Mouse (Mus musculus) c-Kit-negative CD71-positive TER-119-positive erythroid progenitor cells, embryonic 14.5 days (primary cell): ENCODE data around the gene Aebp1.
"Not testable (repeated sequence)": the region's sequence is repeated elsewhere in the genome, so short reads cannot be mapped to it uniquely, and the experiment has no call there.

Source experiments
- DNase-seq: peaks from one replicate; pipeline ENCODE4 v3.0.0-alpha.2; 2013; ENCODE audit warnings: low read depth, low spot score

Aebp1 gene

GRCm38 (mm10) chr11:5855902-5856301 lies 5.8 kb upstream of the Aebp1 start:
- DNase-seq: no peak

GRCm38 (mm10) chr11:5856479-5857130 lies 5.1 kb upstream of the Aebp1 start:
- DNase-seq: no peak

DNA sequence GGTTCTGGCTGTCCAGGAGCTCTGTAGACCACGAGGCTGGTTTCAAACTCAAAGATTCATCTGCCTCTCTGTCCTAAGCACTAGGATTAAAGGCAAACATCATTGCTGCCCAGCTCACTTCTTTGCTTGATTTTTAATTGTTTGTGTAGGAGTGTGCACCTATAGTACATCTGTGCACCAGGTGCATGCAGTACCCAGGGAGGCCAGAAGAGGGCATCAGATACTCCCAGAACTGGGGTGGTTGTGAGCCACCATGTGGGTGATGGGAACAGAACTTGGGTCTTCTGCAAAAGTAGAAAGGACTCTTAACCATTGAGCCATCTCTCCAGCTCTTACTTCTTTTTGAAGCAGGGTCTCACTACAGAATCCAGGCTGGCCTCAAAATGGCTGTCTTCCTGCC lies 3.0 kb upstream of the Aebp1 start:
- no peak for DNase-seq

DNA sequence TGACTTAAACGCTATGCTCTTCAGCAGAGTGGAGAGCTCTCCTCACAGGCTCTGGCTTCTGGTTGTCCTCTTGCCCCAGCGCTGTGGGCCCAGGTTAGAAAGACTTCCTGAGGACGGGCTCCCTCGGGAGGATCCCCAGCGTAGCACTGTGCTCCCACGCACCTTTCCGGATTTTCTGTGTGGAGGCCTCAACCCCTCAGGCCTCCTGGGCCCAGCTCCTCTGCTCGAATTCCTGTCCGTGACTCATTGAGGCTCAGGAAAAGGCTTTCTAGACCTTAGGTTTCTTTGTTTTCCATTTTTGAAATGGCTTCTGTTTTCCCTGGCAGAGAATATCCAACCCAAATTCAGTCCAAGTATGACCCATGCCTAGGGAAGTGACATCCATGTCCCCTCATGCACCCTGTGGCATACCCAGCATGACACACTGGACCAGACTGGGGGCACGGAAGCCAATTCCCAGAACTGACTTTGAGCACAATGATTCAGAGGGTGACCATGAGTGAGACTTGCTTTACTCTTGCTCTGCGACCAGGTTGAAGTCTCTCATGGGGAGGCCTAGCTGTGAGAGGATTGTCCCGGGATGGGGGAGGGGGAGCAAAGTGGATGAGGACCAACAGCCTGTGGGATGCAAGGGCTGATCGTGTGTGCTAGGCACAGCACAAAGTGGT lies 1.7 kb upstream of the Aebp1 start:
- no peak for DNase-seq

GRCm38 (mm10) chr11:5860639-5861038 lies 1.1 kb upstream of the Aebp1 start:
- no peak for DNase-seq

DNA sequence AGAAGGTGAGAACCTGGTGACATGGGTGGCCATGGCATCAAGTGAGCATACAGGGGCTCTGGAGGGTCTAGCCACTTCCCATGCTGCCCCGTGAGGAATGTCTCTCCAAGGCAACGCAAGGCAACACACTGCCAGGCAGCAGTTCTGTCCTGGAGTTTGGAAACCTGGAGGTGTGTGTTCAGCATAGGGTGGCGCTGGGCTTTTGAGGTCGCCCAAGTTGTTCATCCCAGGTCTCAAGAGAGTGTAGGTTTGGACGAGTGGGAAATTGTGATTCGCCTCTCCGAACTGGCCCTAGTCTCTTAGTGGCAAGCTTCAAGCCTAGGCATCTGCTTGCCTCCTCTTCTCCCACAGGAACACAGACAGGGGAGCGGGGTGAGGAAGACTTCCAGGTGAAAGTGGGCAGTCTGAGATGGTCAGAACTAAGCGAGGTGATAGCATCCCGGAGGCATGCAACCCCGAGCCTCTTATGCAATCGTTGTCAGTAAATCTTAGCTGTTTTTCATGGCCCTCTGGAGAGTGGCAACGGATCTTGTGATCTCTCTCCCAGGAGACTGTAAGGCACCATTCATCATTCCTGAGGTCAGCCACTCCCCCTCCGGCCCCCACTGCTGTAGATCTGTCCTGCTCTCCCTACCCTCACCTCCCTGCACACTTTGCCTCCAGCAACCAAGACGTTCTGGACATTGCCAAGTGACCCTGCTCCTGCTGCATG lies 803 bp downstream of the Aebp1 start:
- no peak for DNase-seq

DNA sequence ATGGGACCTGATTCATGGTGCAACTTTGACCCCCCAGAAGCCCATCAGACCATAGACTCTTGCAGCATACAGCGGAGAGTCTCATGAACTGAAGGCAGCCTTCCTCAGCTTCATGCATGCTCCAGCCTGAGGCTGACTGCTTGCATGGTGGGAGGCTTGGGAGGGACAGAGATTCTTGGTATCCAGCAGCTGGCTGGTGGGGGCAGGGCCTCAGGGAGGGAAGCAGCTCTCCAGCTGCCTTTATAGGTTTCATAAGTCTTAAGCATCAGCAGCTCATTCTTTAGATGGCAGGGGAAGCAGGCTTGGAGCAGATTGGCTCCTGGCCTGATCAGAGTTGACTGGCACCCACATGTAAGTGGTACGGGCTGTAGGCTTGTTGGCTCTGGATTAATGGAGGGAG lies 5.4 kb downstream of the Aebp1 start:
- DNase-seq: no peak

GRCm38 (mm10) chr11:5868324-5868723 lies 6.6 kb downstream of the Aebp1 start:
- no peak for DNase-seq

DNA sequence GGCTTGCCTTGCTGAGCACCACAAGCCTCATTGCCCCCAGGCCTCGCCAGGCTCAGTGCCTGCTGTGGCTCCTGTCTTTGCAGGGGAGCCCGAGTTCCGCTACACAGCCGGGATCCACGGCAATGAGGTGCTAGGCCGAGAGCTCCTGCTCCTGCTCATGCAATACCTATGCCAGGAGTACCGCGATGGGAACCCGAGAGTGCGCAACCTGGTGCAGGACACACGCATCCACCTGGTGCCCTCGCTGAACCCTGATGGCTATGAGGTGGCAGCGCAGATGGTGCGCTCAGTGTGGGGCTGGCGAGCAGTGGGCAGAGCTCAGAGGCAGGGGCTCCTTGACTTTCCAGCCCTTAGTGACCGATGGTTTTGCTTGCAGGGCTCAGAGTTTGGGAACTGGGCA lies 7.6 kb downstream of the Aebp1 start:
- no peak for DNase-seq

DNA sequence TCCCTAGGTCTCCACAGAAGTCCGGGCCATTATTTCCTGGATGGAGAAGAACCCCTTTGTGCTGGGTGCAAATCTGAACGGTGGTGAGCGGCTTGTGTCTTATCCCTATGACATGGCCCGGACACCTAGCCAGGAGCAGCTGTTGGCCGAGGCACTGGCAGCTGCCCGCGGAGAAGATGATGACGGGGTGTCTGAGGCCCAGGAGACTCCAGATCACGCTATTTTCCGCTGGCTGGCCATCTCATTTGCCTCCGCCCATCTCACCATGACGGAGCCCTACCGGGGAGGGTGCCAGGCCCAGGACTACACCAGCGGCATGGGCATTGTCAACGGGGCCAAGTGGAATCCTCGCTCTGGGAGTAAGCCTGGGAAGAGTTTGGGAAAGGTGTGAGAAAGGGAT lies 8.3 kb downstream of the Aebp1 start:
- DNase-seq: no peak

DNA sequence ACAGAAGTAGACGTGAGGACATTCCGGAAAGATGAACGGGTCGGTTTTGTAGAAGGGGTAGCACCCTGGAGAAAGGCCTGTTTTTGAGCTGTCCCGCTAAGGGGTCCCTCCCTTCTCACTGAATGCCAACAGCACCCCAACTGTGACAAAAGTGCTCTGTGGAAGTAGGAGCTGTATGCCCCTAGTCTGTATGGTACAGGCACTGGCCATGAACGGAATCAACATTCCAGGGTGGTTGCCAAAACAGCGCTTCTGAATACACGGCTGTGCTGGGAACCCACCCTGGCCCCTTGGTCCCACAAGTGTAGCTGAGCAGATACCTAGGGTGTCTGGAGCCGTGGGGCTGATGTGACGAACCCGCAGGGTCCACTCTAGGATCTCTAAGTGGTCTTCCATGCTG lies 11.0 kb downstream of the Aebp1 start:
- no peak for DNase-seq

DNA sequence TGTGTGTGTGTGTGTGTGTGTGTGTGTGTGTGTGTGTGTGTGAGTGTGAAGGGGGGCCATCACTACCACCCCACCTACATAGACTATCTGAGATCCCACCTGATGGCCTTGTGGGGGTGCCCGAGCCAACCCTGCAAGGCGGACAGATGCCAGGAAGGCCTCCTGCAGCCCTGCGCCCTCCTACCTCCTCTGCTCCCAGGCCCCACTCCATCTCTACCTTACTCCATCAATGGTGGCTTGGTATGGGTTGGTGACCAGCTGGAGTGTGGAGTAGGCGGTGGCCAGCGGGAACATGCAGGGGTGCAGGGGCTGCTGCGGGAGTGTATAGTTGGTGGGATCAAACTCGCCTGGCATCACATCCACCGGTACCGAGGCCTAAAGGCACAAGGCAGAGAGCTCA lies 11.4 kb downstream of the Aebp1 start:
- DNase-seq: no peak

- DNase-seq: no peak
These were observed 15.7 kb downstream of the Aebp1 start for GRCm38 (mm10) chr11:5877421-5877820.

- peak; percentile 97 for DNase-seq
These were observed 16.3 kb downstream of the Aebp1 start, which contains the start of gene Pold2 for GRCm38 (mm10) chr11:5877921-5878526. Pold2 (minus strand) TSS chr11:5878292.

- DNase-seq: no peak
These were observed 16.9 kb downstream of the Aebp1 start for GRCm38 (mm10) chr11:5878661-5879060.

DNA sequence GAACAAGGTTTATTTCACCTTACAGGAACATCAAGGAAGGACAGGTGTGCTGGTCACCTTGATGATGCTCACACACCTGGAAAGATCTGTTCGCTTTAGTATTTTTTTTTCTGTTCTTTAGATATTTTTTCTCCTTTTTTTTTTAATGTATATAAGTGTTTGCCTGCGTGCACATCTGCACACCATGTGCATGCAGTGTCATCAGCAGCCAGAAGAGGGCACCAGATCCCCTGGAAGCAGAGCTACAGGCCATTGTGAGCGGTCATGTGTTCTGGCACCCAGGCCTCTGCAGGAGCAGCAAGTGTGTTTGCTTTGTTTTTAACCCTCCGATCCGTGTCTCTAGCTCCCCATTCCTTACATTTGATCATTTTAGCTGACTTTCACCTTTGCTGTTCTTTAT lies 18.2 kb downstream of the Aebp1 start:
- peak; percentile 53 for DNase-seq

- DNase-seq: no peak
These were observed 20.8 kb downstream of the Aebp1 start for GRCm38 (mm10) chr11:5882518-5882917.

- peak; percentile 42 for DNase-seq
These were observed 24.4 kb downstream of the Aebp1 start for GRCm38 (mm10) chr11:5886187-5886586.

GRCm38 (mm10) chr11:5887250-5887649 lies 25.5 kb downstream of the Aebp1 start:
- no peak for DNase-seq

DNA sequence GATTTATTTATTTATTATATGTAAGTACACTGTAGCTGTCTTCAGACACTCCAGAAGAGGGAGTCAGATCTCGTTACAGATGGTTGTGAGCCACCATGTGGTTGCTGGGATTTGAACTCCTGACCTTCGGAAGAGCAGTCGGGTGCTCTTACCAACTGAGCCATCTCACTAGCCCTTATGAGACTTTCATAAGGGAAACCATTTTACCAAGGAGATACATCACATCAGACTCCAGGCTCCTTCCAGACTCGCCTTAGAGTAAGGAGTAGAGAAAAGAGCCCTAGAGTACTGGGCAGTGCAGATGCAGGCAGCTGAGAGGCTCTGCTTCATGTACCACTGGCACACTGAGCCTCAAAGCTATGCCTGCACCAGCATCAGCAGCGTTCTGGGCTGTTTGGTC lies 26.8 kb downstream of the Aebp1 start:
- not testable (repeated sequence) for DNase-seq

DNA sequence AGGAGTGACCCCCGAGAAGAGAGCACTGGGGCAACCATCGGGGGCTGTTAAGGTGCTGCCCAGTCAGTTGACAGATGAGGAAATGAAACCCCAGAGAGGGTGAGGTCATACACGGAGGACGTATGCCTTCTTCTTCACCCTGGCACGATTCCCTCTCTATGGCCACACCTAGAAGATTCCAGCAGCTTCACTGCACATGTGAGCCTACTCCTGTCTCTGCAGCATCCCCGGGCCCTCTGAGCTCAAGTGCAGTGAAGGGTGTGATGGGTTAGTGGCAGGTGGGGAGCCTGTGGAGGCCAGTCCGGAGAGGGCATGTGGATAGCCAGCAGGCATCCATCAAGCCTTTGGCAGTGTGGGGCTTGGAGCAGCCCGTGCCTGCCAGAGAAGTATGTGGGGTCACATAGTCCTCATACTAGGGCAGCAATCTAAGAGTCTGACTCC lies 30.4 kb downstream of the Aebp1 start:
- DNase-seq: no peak

DNA sequence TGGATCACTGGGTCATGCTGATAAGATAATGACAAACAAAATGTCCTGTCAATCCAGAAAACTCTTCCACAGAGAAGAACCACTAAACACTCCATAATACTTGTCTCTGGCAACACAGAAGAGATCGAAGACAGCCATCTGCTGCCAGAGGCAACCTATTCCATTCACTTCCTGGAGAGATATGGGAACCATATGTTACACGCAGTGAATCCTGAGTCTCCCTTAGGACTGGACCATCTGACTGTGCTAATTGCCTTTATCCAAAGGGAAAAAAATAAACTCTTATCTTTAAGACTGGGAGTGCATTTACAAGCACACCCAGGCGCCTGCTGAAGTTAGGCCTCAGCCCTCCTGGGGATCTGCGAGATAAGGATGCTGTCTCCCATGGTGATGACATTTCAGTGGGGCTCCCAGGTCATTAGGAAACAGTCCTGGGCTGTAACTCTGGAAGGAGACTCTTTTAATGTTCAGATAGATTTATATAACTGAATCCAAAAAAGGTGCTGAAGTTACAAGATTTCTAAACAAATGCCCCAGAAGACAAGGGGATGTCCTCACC lies 31.1 kb downstream of the Aebp1 start:
- peak; percentile 33 for DNase-seq
